Mouse (Mus musculus): ENCODE results near the gene Pitpnm1.

The Pitpnm1 gene

DNA sequence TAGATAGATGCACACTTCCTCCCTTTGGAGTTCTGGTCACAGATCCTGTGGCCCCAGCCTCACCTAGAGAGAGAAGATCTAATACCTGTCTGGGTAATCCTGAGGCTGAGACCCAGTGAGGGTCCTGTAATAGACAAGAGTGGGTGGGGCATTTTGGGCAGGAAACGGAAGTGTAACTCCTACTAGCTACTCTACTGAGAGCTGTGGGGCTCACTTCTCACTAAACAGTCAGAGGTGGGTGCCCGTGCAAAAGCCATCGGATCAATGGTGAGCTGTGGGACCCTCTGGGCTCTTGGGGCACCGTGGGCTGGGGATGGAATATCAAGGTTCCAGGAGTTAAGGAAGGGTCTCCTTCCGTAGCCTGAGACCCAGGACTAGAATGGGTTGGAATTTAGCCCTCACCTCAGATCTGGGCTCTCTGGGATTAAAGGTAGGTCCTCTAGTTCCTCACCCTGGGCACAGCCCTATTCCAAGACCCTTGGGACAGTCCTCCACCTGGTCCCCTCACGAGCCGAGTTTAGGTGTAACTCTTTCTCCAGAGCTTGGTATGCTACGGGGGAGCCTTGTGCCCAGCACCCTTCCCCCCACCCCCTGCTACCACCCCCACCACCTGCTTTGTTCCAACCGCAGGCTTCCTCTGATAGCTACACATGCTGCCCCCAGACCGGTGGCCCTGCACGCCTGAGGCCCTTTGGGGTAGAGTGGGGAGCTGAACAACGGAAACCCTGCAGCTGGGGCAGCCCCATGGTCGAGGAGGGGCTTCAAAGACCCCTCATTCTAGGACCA is 54.8 kb downstream of the Pitpnm1 start:
- DNase-seq (ENCODE audit: inconsistent ontology term), result no peak

DNA sequence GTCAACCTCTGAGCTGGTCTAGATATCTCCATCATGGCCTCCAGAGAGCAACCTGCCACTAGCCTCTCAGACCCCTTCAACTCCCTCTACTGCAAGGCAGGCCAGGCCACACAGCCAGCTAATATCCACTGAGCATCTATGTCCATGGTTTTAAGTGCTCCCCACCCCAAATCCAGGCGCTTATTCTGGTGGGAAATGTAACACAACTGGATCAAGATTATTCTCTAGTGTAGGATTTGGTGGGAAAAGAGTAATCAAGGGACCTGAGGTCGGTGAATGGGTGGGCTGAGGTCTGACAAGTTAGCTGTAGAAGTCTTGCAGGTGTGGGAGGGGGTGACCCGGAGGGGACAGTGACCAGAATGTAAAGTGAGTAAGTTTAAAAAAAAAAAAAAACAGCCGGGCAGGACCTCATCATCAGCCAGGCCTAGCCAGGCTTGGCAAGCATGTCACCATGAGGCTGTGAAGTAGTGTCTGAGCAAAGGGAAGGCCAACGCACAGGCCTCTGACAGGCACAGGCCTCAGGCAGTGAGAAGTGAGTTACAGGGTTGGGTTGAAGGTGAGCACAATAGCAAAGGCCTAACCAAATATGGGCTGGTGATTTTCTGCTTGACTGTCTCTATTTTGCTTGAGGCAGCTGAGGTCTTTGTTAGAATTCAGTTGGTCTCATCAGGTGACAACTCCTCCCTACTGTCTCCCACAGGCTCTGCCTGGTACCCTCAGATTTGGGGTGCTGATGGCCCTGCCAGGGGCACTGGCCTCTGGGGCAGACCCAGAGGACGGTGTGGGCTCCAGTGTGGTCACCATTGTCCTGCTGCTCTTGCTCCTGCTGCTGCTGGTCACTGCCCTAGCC is 55.6 kb downstream of the Pitpnm1 start:
- DNase-seq (ENCODE audit: inconsistent ontology term), result peak; percentile 48

DNA sequence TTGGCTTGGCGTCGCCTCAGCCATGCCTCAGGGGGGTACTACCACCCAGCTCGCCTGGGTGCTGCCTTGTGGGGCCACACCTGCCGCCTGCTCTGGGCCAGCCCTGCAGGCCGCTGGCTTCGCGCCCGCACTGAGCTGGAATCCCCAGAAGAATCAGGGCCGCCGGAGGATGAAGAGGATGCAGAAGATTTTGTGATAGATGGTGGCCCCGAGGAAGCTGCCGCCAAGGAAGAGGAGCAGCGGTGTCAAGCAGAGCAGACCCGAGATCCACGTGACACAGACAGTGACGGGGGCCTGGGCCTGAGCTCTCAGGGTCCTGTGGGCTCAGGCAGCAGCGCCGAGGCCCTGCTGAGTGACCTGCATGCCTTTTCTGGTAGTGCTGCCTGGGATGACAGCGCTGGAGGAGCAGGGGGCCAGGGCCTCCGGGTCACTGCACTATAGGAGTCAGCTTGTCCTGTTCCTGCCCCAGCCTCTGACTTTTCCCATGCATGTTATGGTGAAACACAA is 56.3 kb downstream of the Pitpnm1 start:
- no peak for DNase-seq (ENCODE audit: inconsistent ontology term)

DNA sequence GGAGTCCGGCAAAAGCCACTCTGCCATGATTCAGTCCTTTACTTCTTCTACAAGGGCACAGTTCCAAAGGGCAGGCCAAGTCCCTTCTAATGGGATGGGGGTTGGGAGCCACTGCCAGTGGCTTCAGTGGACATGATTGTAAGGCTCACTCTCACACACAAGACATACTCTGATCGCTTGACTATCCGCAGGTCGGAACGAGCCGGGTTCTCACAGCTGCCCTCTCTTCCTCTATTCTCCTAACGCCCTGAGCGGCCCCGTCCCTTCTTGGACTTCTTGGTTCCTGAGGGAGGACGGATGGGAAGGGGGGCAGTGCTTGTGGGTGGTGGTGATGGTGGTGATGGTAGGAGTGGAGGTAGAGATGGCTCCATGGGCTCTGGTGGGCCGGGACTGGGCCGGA is 57.0 kb downstream of the Pitpnm1 start:
- DNase-seq (ENCODE audit: inconsistent ontology term), result no peak

DNA sequence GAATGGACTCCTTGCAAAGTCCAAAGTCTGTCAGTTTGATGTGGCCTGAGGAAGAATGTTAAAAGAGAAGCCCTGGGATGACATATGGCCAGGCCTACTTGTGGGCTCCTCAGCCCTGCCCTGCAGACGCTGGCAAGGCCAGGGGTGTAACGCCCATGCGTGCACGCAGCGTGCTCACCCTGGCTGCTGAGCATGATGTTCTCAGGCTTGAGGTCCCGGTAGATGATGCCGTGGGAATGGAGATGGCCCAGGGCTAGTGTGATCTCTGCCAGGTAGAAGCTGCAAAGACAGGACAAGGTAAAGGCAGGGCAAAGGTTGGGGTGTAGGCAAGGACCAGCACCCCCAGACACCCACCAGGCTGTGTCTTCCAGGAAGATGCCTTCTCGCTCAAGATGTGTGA is 59.3 kb downstream of the Pitpnm1 start:
- DNase-seq (ENCODE audit: inconsistent ontology term), result no peak

DNA sequence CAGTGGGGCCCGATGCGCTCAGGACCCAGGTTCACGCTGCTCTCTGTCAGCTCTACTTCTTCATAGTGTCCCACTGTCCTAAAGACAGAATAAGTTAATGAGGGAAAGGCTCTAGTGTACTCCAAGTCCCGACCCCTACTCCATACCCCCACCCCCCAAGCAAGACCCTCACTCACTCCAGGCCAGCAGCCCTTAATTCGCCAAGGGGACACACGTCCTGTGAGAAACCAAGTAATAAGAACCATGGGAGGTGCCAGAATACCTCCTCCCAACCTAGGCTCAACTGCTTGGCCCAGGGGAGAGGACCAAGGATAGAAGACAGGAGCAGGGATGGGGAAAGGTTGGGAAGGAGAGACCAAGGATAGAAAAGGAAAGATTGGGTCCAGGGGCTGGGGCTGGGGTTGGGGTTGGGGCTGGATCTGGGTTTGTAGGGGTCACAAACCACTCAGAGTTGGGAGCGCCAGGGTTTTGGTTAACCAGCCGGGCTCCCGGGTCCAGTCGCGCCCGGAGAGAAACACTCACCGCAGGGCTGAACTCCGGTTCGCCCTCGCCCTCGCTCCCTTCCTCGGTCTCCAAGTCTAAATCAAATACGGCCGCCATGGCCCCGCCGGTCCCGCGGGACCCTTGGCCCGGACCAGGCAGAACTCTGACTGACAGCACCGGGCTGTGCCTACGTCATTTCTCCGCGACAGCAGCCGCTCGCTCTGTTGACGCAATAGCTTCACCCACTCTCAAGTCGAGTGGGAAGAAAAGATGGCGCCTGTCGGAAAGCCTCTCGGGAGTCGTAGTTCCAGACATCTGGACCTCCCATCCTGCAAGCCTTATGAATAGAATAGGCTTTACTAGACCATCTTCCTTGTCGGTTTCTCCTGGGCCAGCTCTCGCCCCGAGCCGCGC is 63.1 kb downstream of the Pitpnm1 start, which contains the start of gene Rps6kb2:
Rps6kb2 (minus strand) TSS at position 709 of the 897 bp plus-strand sequence.
- DNase-seq (ENCODE audit: inconsistent ontology term), result peak; percentile 89

DNA sequence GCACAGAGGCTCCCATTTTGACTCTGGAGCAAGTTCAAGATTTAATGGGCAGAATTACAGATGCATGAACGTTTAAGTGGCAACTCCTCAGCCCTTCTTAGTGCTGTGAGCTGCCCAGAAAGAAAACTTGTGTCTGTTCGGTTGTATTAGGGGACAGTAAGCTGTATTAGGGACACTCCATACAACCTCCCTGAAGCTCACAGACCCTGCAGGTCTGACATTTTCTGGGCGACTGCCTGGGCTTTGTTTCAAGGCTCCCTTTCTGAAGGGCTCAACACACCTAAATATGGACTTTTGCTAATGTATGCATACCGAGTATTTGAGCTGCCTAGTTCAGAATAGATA is 63.7 kb downstream of the Pitpnm1 start:
- no peak for DNase-seq (ENCODE audit: inconsistent ontology term)

Data from Muller cell, postnatal 12 days (primary cell).